Mouse (Mus musculus) c-Kit-positive CD71-positive TER-119-positive erythroid progenitor cells, embryonic 14.5 days (primary cell): ENCODE measurements around the gene Gm9945.

Experiments used
- DNase-seq: peaks from one replicate; pipeline ENCODE4 v3.0.0-alpha.2; 2013; ENCODE audit warnings: low spot score

Gm9945 gene

DNA sequence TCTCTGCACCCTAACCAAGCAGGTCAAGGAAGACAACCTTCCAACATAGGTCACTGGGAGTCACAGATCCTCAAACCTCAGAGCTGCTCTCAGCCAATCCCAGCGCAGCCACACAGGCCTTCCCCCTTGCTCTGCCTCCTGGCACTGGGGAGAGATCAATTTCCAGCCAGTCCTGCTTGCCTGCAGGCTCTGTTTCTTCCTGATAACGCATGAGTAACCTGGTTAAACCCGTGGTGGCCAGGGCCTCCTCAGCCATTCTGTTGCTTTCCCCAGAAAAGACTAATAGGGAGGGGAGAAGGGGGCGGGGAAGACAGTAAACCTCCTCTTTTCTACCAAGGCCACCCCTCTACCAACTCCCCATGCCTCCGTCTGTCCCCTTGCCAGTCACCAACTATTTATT, 18.2 kb upstream of the Gm9945 start:
- DNase-seq: no peak

DNA sequence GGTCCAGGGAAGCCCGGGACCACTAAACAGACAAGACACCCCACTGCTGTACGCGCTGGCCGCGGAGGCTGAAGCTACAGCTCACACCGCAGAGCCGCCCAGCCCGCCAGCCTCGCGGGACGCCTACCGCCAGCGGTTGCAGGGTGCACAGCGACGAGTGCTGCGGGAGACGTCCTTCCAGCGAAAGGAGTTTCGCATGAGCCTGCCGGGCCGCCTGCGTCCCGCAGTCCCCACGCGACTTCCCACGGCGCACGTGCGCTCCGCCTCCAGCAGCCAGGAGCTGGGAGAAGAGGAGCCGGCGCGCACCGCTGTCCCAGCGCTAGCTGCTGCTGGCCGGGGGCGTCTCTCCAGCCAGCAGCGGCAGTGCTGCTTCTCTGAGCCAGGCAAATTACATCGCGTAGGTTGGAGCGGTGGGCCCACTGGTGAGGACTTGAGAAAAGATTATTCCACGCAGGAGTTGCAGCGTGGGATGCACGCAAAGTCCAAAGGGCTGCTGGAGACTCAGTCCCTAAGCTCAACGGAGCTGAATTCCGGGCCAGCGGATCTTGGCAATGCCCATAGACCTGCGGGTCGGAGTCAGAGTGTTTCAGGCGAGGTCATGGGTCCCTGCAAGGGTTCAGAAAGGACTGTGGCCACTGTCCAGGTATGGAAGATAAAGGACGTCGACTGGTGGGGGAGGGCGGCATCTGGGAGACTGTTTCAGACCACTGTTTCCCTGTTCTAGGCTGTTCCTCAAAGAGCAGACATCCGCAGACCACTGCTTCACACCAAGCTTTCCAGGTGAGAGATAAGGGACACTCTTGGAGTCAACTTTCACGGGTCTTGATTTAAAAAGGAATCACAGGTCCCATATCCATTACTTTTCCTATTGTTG, 16.2 kb upstream of the Gm9945 start:
- DNase-seq: no peak

DNA sequence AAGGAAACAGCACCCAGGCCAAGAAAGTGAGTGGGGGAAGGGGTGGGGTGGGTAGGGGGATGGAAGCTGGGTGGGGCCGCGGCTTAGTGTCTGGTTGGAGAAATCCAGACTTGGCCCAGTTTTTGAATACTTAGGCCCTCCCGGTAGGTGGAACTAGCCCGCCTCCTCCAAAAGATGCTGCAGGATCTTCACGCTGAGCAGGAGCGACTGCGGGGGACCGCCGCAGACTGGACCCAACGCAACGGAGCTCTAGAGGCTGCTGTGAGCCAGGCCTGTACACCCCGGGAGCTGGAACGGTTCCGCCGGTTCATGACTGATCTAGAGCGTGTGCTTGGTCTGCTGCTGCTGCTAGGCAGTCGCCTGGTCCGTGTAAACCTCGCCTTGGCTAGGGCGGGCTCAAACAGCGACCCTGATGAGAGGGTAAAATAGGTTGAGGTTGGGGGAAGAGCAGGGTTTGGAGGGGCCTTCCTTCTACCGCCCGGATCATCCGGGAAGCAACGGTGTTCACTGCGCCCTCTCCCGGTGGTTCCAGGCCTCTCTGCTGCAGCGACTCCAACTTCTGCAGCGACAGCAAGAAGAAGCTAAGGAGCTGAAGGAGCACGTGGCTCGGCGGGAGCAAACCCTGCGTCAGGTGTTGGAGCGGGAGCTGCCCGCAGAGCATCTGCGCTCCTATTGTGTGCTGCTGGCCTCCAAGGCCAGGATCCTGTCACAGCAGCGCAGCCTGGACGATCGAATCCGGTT, 13.6 kb upstream of the Gm9945 start:
- no peak for DNase-seq

DNA sequence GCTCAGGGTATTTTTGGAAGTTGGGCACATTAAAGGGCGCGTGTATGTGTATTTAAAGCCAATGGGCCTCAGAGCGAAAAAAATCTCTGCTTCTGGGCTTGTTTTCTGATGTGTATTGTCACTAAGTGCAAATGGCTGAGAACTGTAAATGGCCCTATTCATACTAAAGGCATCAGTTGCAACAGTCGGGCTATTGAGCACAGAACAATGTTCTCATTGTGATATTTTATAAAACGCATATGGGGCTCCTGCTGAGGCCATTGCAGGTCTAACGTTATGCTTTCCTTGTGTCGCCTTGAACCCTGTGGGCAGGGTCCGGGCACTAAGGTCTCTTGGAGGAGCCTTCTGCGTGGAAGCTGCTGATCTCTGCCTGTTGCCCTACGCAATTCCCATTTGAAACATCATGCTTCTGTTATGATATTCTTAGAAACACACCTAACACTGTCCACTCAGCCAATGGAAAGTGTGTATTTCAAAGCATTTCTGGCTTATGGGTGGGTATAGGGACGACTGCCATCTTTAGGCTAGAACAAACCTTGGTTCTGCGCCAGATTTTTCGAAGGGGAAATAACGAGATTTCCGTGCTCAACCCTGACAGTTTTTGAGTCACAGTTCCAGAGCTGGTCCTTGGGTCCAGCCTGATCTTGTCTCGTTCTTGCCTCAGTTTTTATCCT, 10.5 kb upstream of the Gm9945 start:
- no peak for DNase-seq

DNA sequence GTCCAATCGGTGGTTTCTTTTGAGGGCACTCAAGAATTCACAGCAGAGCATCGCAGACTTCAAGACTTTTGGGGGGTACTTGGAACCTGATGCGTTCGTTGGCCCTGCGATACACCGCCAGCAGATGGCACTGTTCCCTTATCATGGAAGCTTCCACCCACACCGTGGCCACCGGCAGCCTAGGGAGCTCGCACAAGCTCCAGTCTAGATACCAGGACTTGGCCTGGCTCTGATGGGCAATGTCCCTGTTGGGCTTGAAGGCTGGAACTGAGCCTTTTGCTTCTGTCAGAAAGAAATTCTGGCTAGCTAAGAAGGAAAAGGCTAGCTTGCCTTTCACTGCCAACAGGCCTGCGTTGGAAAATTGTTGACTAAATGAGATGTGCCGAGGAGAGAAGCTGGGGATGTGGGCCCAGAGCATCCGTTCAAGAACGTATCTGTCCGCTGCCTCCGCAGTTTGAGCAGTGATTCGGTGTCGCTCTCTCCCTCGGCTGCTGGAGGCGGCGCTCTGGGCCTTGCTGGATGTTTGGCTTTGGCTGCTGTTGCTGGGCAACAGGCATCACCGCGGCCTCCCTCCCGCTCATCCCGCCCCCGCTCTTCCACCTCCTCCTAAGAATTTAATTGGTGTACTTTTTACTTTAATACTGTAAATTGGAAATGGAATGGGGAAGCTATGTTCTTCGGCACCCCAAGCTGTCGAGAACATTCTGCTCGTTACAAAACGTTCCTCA, 9.8 kb upstream of the Gm9945 start, which contains the start of gene Gm9837:
Gene Gm9837 (minus strand): TSS at position 512 of the 728 bp plus-strand sequence.
- peak; percentile 87 for DNase-seq

DNA sequence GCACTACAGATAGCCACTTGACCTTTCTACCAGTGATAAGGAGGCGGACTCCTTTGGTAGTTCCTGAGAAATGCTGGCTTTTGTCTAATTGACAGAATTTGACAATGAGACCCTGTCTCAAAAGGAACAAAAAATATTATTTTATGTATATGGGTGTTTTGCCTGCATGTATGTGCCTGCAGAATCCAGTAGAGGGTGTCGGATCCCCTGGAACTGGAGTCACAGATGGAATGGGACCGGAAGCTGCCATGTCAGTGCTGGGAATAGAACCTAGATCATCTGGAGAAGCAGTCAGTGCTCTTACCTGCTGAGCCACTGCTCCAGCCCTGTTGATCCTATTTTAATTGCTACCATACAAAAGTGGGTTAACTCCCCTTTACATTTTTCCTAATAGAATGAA, 7.3 kb upstream of the Gm9945 start:
- DNase-seq: no peak

DNA sequence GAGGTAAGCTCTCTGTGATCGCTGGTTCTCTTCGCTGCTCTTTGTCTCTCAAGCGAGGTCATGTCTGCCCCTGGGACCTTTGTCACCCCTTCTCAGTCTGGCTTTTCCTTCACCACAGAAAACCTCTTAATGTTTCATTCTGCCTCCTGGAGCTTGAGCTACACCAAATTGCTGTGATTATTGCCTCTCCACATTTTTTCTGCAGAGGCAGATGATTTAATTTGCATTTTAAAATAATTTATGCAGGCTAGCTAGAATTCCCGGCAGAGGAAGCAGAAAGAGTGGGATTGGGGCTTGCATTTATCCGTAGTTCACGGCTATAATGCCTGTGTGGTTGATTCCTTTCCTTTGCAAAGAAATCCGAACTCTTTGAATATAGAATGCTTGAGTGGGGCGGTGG, 4.3 kb upstream of the Gm9945 start:
- DNase-seq: no peak

DNA sequence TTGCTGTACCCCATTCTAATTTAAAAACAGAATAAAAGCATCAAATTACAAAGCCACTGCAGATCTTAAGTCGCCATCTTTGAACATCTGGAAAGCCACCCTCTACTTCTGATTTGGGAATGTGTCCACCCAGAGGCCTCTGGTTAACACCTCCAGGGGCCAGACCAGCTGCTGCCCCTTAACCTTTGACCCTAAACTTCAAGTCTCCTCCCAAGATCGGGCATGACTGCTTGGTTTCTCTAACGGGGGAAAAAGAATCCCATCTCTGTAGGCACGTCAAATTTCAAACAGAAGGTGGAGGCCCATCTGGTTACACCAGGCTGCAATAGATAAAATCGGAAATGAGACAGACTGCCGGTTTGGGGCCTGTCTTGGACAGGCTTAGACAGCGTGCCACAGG, 2.1 kb upstream of the Gm9945 start:
- DNase-seq: no peak

DNA sequence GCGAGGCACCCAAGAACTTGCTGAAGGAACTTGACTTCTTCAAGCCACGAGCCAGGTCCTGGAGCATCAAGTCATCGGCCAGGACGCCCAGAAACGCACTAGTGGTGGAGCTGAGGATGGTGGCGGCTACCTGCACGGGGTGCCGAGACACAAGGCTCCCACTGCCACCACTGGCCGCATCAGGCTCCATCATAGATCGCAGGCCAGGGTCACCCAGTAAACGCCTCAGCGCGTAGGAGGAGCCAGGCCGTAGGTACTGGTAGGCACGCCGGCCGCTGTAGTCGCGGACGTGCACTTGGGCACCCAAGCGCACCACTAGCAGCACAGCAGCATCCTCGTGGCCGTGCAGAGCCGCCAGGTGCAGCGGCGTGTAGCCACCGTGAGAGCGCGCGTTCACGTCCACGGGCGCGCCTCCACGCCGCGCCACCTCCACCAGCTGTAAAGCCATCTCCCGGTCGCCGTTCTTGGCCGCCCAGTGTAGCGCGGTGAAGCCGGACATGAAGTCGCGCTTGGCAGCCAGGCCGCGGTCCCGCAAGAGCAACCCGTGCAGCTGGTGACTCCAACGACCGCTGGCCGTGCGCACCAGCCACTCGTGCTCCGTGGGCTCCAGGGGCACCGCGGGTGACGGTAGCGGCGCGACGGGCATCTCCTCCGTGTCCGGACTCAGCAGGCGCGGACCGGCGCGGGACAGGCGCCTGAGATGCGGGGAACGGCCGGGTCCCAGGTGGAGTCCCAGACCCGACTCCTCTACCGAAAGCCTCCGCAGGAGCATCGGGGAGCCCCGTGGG, 1.4 kb upstream of the Gm9945 start:
- no peak for DNase-seq

DNA sequence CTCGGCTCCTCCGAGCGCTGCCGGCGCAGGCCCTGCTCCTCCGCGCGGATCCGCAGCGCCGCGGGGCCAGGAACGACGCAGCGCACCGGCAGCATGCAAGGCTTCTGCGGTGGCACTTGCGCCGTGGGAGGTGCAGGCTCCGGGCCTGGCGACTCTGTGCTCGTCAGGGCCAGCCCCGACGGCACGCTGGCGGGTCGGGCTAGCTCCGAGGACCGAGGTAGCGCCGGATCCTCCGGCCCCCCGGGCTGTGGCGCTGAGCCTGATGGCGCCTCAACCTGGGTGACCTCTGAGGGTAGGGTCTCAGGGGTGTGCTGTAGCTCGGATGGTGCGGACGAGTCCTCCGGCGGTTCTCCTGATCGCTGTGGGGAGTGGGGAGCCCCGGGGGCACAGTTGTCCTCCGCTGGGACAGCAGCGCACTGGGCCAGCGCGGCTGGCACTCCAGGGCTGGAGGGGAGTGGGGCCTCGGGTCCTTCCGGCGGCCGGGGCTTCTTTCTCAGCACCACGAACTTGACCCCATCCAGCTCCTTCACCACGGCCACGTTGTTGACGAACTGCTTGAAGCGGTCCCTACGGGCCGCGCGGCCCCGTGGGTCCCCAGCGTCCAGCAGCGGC, 689 bp upstream of the Gm9945 start:
- DNase-seq: no peak

DNA sequence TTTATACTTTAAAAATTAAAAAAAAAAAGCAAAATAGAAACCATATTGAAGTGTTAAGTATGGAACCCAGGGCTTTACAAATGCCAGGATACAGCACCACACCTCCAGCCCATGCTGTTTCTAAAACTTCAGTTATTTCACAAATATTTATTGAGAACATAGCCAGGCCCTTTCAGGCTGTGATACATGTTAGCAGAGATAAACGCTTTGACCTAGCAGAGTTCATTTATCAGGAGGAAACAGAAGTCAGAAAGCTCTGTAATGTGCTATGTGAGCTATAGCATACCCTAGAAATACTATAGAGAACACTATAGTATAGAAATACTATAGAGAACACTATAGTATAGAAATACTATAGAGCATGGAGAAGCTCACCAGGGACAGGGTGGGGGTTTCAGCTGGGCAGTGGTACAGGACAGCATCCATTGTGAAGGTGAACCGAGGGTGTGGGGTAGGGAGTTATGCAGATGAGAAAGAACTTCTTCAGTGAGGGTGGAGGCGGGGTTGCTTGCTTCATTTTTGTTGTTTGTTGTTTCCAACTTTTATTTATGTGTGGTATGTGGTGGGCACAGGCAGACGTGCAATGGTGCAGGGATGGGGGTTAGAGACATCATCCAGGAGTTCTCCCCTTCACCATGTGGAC, 1.2 kb downstream of the Gm9945 start:
- peak; percentile 79 for DNase-seq

DNA sequence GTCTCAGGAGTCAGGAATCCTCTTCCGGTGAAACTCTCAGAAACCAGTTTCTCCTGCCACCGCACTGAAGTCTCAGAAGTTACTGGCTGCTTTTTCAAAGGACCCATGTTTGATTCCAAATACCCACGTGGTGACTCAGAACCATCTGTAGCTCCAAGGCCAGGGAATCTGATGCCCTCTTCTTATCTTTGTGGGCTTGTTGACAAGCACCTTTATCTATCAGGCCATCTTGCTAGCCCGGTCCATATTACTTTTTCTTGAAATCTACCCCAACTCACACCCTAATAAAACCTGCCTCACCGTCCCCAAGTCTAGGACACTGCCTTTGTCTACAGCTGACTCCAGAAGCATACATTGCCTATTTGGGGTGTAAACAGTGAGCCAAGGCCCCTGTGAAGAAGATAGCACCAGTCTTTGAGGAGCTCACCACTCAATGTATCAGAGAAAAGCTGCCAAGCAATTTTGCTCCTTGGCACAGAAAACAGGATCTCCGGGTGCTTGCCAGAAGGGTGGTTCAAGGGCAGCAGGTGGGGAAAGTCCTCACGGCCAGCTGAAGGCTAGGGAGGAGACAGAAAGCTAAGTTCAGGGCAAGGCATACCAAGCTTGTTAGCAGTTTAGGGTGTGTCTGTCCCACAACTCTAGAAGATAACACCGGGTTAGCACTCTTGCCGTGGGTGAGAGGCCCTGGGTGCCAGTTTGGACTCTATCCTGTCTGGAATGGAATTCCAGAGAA, 3.4 kb downstream of the Gm9945 start:
- peak; percentile 76 for DNase-seq

DNA sequence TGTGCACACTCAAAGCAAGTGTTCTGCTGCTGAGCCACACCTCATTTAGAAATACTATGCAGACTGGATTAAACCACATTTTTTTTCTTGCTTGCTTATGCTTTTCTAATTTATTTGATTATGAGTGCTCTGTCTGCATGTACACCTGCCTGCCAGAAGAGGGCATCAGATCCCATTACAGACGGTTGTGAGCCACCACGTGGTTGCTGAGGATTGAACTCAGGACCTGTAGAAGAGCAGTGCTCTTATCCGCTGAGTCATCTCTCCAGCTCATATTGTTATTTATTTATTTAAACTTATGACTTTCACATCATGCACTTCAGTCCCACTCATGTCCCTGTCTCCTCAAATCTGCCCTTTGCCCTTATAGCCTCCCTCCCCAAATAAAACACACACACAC, 5.8 kb downstream of the Gm9945 start:
- no peak for DNase-seq

DNA sequence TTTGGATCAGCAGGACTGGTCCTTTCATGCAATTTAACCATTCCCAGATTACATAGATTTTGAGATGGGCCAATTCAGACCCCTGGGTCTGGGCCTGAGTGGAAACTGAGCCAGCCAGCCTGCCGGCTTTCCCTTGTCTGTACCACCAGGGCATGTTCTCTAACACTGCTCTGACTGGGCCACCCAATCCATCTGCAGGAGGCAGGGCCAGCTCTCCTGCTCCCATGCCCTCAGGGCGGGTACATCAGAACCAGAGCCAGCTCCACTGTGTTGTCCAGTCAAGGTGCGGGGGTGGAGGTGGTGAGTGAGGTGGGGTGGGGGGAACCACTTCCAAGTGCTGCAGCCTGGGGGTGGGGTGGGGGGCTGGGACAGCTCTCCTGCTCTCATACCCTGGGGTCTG, 6.4 kb downstream of the Gm9945 start:
- no peak for DNase-seq

DNA sequence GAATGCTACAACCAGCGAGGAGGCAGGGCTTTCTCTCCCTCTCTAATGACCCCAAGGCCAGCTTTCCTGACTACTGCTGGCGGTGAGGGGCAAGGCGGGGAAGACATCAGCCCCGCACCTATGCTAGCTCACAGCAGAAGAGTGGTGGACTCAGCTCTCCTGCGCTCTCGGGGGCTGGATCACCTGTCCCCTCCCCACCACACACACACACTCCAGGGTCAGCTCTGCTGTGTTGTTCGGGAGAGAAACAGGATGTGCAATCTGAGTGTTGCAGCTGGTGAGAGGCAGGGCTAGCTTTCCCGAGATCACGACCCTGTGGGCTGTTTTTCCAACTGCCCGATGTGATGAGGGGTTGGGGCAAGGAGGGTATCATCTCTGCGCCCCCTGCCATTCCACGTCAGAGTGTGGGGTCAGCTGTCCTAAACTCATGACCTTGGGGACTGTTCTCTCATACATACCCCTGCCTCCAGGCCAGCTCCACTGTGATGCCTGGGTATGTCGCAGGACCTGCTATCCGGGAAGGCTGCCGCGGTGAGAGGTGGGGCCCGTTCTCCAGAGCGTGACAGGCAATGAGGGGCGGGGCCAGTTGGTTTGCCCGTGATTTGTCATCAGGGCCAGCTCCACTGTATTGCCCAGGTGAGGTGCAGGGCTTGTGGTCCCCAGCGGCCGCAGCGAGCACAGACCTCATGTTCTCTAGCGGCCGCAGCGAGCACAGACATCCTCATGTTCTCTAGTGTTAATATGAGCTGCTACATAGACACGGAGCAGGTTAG, 7.0 kb downstream of the Gm9945 start:
- no peak for DNase-seq

DNA sequence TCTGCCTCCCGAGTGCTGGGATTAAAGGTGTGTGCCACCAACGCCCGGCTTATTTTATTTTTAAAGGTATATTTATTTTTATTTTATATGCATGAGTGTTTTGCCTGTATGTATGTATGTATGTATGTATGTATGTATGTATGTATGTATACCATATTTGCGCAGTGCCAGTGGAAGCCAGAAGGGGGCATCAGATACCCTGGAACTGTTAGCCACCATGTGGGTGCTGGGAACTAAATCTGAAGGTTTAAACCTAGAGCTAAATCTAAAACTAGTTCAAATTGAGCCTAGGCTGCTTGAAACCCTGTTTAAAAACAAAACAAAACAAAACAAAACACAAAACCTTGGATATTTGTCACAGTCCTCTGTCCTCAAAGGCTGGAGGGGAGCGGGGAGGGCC, 9.0 kb downstream of the Gm9945 start:
- no peak for DNase-seq

DNA sequence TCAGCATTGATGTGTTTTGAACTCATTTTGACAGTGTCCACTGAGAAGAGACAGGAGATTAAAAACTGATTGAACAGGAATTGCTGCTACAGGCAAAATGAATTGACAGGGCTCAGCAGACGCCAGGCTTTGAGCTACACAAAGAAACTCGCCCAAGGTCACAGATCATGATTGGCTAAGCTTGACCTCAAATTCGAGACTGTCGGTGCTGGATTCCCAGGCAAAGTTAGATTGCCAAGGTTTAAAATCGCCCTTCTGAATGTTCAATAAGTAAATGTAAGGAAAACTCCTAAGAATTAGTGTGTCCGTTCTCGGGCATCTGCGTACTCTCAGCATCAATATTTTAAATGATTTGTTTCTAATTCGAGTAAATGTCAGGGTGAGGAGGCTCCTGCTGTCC, 9.5 kb downstream of the Gm9945 start:
- DNase-seq: no peak

DNA sequence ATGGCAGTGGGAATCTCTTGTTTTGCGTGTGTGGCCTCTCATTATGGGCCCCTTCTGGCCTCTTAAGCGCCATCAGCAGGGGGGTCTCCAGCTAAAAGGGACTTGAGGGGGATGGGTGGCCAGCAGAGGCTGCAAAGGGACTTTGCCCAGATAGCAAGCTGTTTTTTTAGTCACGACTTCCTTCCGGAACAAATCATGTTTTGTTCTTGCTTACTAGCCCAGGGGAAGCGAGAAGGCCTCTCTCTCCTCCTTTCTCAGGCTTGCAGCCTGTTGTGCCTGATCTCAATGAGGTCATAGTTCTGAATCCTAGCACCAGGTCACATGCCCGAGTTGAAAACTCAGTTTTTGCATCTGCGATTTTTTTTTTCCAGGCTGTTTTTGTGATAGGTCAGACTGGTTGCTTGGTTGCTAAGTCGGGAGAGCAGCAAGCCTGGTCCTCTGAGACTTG, 12.0 kb downstream of the Gm9945 start:
- DNase-seq: no peak
